8 mouse cellular contexts compared by ENCODE assay signal in the genomic region with DNA sequence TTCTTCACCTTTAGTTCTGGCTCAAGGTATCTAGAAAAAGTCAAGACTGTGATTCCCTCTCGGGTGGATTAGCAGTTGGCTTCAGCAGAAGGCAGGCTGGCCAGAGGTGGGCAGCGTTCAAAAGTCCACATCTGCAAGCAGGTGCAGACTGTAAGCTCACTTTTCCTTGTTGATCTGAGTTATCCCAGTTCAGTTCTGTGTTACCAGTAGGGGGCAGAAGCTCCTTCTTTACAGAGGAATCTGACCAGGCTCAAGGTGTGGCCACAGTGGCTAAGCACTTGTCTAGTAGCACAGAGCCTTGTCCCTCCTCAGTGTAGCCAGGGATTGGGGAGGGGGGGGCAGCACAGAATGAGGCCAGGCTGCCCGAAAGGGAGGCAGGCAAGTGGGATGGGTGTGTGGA. TPM values are rescaled to one million over a fixed set of nuclear protein-coding genes. Genes with fewer than 3 reads are reported as not detected.
DNase-seq lines count a peak whose midpoint lies in the region; ATAC-seq and TF ChIP-seq lines count a peak whose summit lies in the region.

No protein-coding gene starts in this region.

- H3K27me3 ChIP-seq in kidney, embryonic 15.5 days = no peaks in the 10 kb centered on the region

- DNase-seq in gastrocnemius, adult 18-20 months (ENCODE audit: low spot score) = peak; percentile 81
- no peak for DNase-seq in gastrocnemius, adult 8-10 months (ENCODE audit: low spot score in 2 of 2)
- DNase-seq in A20 (ENCODE audit: low read depth, low spot score) = peak; percentile 68
- peak; percentile 53 to 74 for DNase-seq in adrenal gland, postnatal 36 days
- DNase-seq in gastrocnemius, adult 2 months = peak; percentile 72
- DNase-seq in lung, postnatal 14 days = peak; percentile 86
- DNase-seq in thymus, postnatal 0 days (ENCODE audit: low spot score) = peak; percentile 27

- intact Hi-C loops in gastrocnemius, adult 2 months (cut with DNase I) = loop anchor here (1.0 kb wide), 1 partner anchor 27 kb away; no protein-coding TSS in a partner anchor

- H3K4me2 ChIP-seq in kidney, embryonic 15.5 days = no peak overlapping the region

- H3K9me3 ChIP-seq in kidney, embryonic 15.5 days (replicated peaks) = no peaks in the 10 kb centered on the region

- ATAC-seq in kidney, embryonic 15.5 days (replicated peaks; ENCODE audit: low FRiP score) = peak; percentile 37; the same call in 1 of the 2 replicates

- H3K27ac ChIP-seq in gastrocnemius, adult 2 months = peak overlapping the region; percentile 63
- no peak overlapping the region for H3K27ac ChIP-seq in kidney, embryonic 15.5 days

- TF ChIP-seq CTCF in gastrocnemius, adult 2 months (IDR thresholded peaks at IDR 0.05) = peak; percentile 77

- H3K4me1 ChIP-seq in kidney, embryonic 15.5 days = peaks cover 7% of the 10 kb centered on the region; the same call in 1 of the 2 replicates

- WGBS in kidney, embryonic 15.5 days = 55% methylated on average over 3 of the region's 3 CpGs

- H3K36me3 ChIP-seq in kidney, embryonic 15.5 days = peaks cover 98% of the 10 kb centered on the region

- no peak overlapping the region for H3K4me3 ChIP-seq in gastrocnemius, adult 2 months
- H3K4me3 ChIP-seq in kidney, embryonic 15.5 days (replicated peaks) = no peak overlapping the region

- H3K9ac ChIP-seq in kidney, embryonic 15.5 days = no peak overlapping the region

RNA-seq across cellular contexts. Expression of gene Sh2b3, which starts 22.4 kb away (rescaled TPM):
- 10 to 100 TPM; 11.4 to 13.0 TPM for total RNA-seq in gastrocnemius, adult 18-20 months (2021)
- 10 to 100 TPM; 11.4 to 13.1 (median 12.3) TPM for total RNA-seq in gastrocnemius, adult 8-10 months (2022)
- 10 to 100 TPM; 33.7 to 34.8 TPM for total RNA-seq in adrenal gland, postnatal 36 days (2021)
- total RNA-seq in gastrocnemius, adult 2 months (2021) = 10 to 100 TPM; 11.9 to 15.4 TPM
- polyA plus RNA-seq in kidney, embryonic 15.5 days (2015; fragmentation: Nextera tagmentation; extraction: Ambion mirVana) = 18.6 and 19.4 TPM in 2 replicates
- 13.1 and 13.9 TPM in 2 replicates for polyA plus RNA-seq in thymus, postnatal 0 days (2015; fragmentation: Nextera tagmentation; extraction: Ambion mirVana)

RNA-seq across cellular contexts. Expression of gene Pheta1, which starts 33.7 kb away (rescaled TPM):
- total RNA-seq in gastrocnemius, adult 18-20 months (2021) = 1 to 10 TPM; 4.4 to 5.7 TPM
- total RNA-seq in gastrocnemius, adult 8-10 months (2022) = 1 to 10 TPM; 5.0 to 5.7 (median 5.2) TPM
- 1 to 10 TPM; 5.5 to 7.0 TPM for total RNA-seq in adrenal gland, postnatal 36 days (2021)
- total RNA-seq in gastrocnemius, adult 2 months (2021) = 1 to 10 TPM; 4.7 to 6.4 TPM
- 27.7 and 29.0 TPM in 2 replicates for polyA plus RNA-seq in kidney, embryonic 15.5 days (2015; fragmentation: Nextera tagmentation; extraction: Ambion mirVana)
- polyA plus RNA-seq in thymus, postnatal 0 days (2015; fragmentation: Nextera tagmentation; extraction: Ambion mirVana) = 14.0 and 15.2 TPM in 2 replicates

Comparison
In these comparisons a context has a peak if more than half of its experiments do, and no peak if none do; other contexts are left out.
1. DNase-seq: peak in gastrocnemius, adult 18-20 months (single experiment), A20 (single experiment), adrenal gland, postnatal 36 days (2 of 2), gastrocnemius, adult 2 months (single experiment), lung, postnatal 14 days (single experiment) and thymus, postnatal 0 days (single experiment); none in gastrocnemius, adult 8-10 months (0 of 2).